ENCODE assay signal across 20 mouse cellular contexts in the genomic region with DNA sequence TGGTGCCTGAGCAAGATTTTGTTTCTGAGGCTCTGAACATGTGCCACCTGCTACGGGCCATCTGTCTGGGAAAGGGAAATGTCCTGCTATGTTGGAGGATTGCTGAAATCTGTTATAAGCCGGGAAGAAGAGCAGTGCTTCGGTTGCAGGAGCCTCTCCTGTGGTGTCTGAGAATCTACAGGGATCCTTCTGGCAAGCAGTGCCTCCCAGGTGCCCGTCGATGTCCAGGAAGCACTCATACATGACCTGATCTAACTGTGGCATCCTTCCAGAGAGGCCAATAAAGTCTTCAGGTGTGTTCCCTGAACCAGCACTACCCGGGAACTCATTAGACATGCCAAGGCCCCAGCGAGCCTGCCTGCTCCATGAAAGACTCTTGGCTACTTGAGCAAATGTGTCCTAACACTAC. TPM values are rescaled to one million over a fixed set of nuclear protein-coding genes. Genes with fewer than 3 reads are reported as not detected.
DNase-seq lines count a peak whose midpoint lies in the region; ATAC-seq and TF ChIP-seq lines count a peak whose summit lies in the region.
"Had no signal": no experiment of that assay in that cellular context is flagged by ENCODE, and none has a peak within 500 bp of the region (broad histone marks: within the 10 kb centered on the region; RNA-seq: fewer than 3 reads in every experiment).

No protein-coding gene starts in this region.

- ATAC-seq in hindbrain, embryonic 16.5 days = peak; percentile 9; the same call in 1 of the 2 replicates
- ATAC-seq in hindbrain, embryonic 11.5 days (ENCODE audit: low FRiP score) = no peak
- ATAC-seq in midbrain, embryonic 16.5 days = no peak
- ATAC-seq: forebrain, embryonic 15.5 days; inflammation-experienced regulatory T-cells, adult 6 months; liver, embryonic 12.5 days had no signal

- TF ChIP-seq POLR2A in cerebellum, adult 2 months (IDR thresholded peaks at IDR 0.05; ENCODE audit: borderline replicate concordance, insufficient read depth, low read length) = no peak

- H3K27ac ChIP-seq in hindbrain, embryonic 16.5 days (ENCODE audit: low read depth, low read length) = no peak overlapping the region
- H3K27ac ChIP-seq in hindbrain, embryonic 11.5 days (ENCODE audit: low read depth, low read length) = no peak overlapping the region
- no peak overlapping the region for H3K27ac ChIP-seq in cerebellum, adult 2 months (ENCODE audit: insufficient read depth, low read length)
- H3K27ac ChIP-seq in layer of hippocampus, adult 2 months = no peak overlapping the region
- H3K27ac ChIP-seq in midbrain, embryonic 16.5 days (ENCODE audit: low read length) = no peak overlapping the region
- H3K27ac ChIP-seq: forebrain, embryonic 15.5 days; heart, adult 2 months; heart, embryonic 15.5 days; hindbrain, embryonic 10.5 days; liver, embryonic 12.5 days; stomach, embryonic 15.5 days had no signal

- peaks cover 5% of the 10 kb centered on the region; the same call in 1 of the 2 replicates for H3K36me3 ChIP-seq in hindbrain, embryonic 16.5 days (ENCODE audit: control insufficient read depth, insufficient read depth, low read length)
- no peaks in the 10 kb centered on the region; the same call in 1 of the 2 replicates for H3K36me3 ChIP-seq in hindbrain, embryonic 11.5 days (ENCODE audit: control insufficient read depth, insufficient read depth, low read length)
- H3K36me3 ChIP-seq in midbrain, embryonic 16.5 days (ENCODE audit: control insufficient read depth, insufficient read depth, low read length) = no peaks in the 10 kb centered on the region
- H3K36me3 ChIP-seq: forebrain, embryonic 15.5 days had no signal

- 82% methylated on average over 7 of the region's 7 CpGs for WGBS in hindbrain, embryonic 16.5 days
- 88% methylated on average over 7 of the region's 7 CpGs for WGBS in hindbrain, embryonic 11.5 days
- WGBS in cerebellum, adult 2 months = 13% methylated on average over 7 of the region's 7 CpGs
- 93% methylated on average over 7 of the region's 7 CpGs for whole genome bisulfite sequencing in midbrain, embryonic 16.5 days

- H3K4me3 ChIP-seq in hindbrain, embryonic 16.5 days (ENCODE audit: low read length) = no peak overlapping the region
- H3K4me3 ChIP-seq in hindbrain, embryonic 11.5 days (ENCODE audit: low read depth, low read length) = no peak overlapping the region
- H3K4me3 ChIP-seq in cerebellum, adult 2 months (replicated peaks; ENCODE audit: insufficient read depth, low read depth, low read length) = no peak overlapping the region
- H3K4me3 ChIP-seq in layer of hippocampus, adult 2 months = no peak overlapping the region
- no peak overlapping the region for H3K4me3 ChIP-seq in midbrain, embryonic 16.5 days (ENCODE audit: low read depth, low read length)
- H3K4me3 ChIP-seq: erythroblast, embryonic 14.5 days; forebrain, embryonic 15.5 days; heart, adult 2 months; heart, embryonic 15.5 days; hindbrain, embryonic 10.5 days; liver, embryonic 12.5 days; stomach, embryonic 15.5 days had no signal

- H3K27me3 ChIP-seq in hindbrain, embryonic 16.5 days (replicated peaks; ENCODE audit: control insufficient read depth, insufficient read depth, low read length) = no peaks in the 10 kb centered on the region
- H3K27me3 ChIP-seq in hindbrain, embryonic 11.5 days (ENCODE audit: control insufficient read depth, insufficient read depth, low read length) = no peaks in the 10 kb centered on the region
- H3K27me3 ChIP-seq in cerebellum, adult 2 months (ENCODE audit: control insufficient read depth, insufficient read depth, low read length) = no peaks in the 10 kb centered on the region
- H3K27me3 ChIP-seq in midbrain, embryonic 16.5 days (ENCODE audit: control insufficient read depth, insufficient read depth, low read depth, low read length) = no peaks in the 10 kb centered on the region
- H3K27me3 ChIP-seq: forebrain, embryonic 15.5 days; heart, embryonic 15.5 days; liver, embryonic 12.5 days; stomach, embryonic 15.5 days had no signal

- no peak for DNase-seq in hindbrain, embryonic 11.5 days (ENCODE audit: low spot score)
- peak; percentile 50 to 69 for DNase-seq in layer of hippocampus, adult 18-20 months (ENCODE audit: low spot score in 2 of 2)
- no peak for DNase-seq in layer of hippocampus, postnatal 10 days (ENCODE audit: low spot score in 2 of 2)
- DNase-seq in cerebellum, adult 2 months = peak; percentile 78 to 85
- peak; percentile 54 to 69 for DNase-seq in layer of hippocampus, adult 2 months (ENCODE audit: low spot score in 2 of 2)
- DNase-seq in yolk sac, embryonic 10.5 days (ENCODE audit: low spot score) = no peak
- DNase-seq: adrenal gland, adult 2 months; heart, adult 2 months; right cerebral cortex, adult 18-20 months; spleen, adult 18-20 months had no signal

- H3K4me2 ChIP-seq in hindbrain, embryonic 16.5 days (ENCODE audit: low read length) = no peak overlapping the region
- H3K4me2 ChIP-seq in hindbrain, embryonic 11.5 days (replicated peaks; ENCODE audit: low read depth, low read length) = no peak overlapping the region
- no peak overlapping the region for H3K4me2 ChIP-seq in midbrain, embryonic 16.5 days (ENCODE audit: low read length)
- H3K4me2 ChIP-seq: forebrain, embryonic 15.5 days; heart, embryonic 15.5 days; liver, embryonic 12.5 days; stomach, embryonic 15.5 days had no signal

- TF ChIP-seq CTCF in cerebellum, adult 2 months (IDR thresholded peaks at IDR 0.05; ENCODE audit: borderline replicate concordance, insufficient read depth, low read depth, low read length) = no peak
- TF ChIP-seq CTCF in layer of hippocampus, adult 2 months (conservative IDR thresholded peaks at IDR 0.05) = no peak

- peaks cover 6% of the 10 kb centered on the region; the same call in 1 of the 2 replicates for H3K4me1 ChIP-seq in hindbrain, embryonic 16.5 days (ENCODE audit: control insufficient read depth, insufficient read depth, low read depth, low read length)
- no peaks in the 10 kb centered on the region for H3K4me1 ChIP-seq in hindbrain, embryonic 11.5 days (replicated peaks; ENCODE audit: control insufficient read depth, insufficient read depth, low read length)
- H3K4me1 ChIP-seq in cerebellum, adult 2 months (ENCODE audit: control insufficient read depth, insufficient read depth, low read length) = peaks cover 21% of the 10 kb centered on the region
- no peaks in the 10 kb centered on the region for H3K4me1 ChIP-seq in midbrain, embryonic 16.5 days (ENCODE audit: control insufficient read depth, insufficient read depth, low read length)
- H3K4me1 ChIP-seq: forebrain, embryonic 15.5 days; liver, embryonic 12.5 days; stomach, embryonic 15.5 days had no signal

- no peak overlapping the region; the same call in 1 of the 2 replicates for H3K9ac ChIP-seq in hindbrain, embryonic 16.5 days (ENCODE audit: low read depth, low read length)
- H3K9ac ChIP-seq in hindbrain, embryonic 11.5 days (ENCODE audit: low read depth, low read length) = no peak overlapping the region
- H3K9ac ChIP-seq in midbrain, embryonic 16.5 days (ENCODE audit: low read depth, low read length) = no peak overlapping the region
- H3K9ac ChIP-seq: forebrain, embryonic 15.5 days; heart, embryonic 15.5 days; liver, embryonic 12.5 days; stomach, embryonic 15.5 days had no signal

- no peaks in the 10 kb centered on the region for H3K9me3 ChIP-seq in hindbrain, embryonic 16.5 days (ENCODE audit: control insufficient read depth, low read length)
- no peaks in the 10 kb centered on the region for H3K9me3 ChIP-seq in hindbrain, embryonic 11.5 days (ENCODE audit: control insufficient read depth, low read length)
- H3K9me3 ChIP-seq in midbrain, embryonic 16.5 days (replicated peaks; ENCODE audit: control insufficient read depth, low read length, poor library complexity, severe bottlenecking) = no peaks in the 10 kb centered on the region
- H3K9me3 ChIP-seq: forebrain, embryonic 15.5 days; heart, embryonic 15.5 days; hindbrain, embryonic 10.5 days; liver, embryonic 12.5 days; stomach, embryonic 15.5 days had no signal

RNA-seq across cellular contexts. Expression of a gene that starts 33.7 kb away (rescaled TPM):
- polyA plus RNA-seq in hindbrain, embryonic 16.5 days (2015; fragmentation: Nextera tagmentation; extraction: Ambion mirVana) = 12.8 and 15.4 TPM in 2 replicates
- polyA plus RNA-seq in hindbrain, embryonic 11.5 days (2014; fragmentation: Nextera tagmentation; extraction: Ambion mirVana) = 11.3 and 13.1 TPM in 2 replicates
- total RNA-seq in layer of hippocampus, adult 18-20 months (2021) = 1 to 10 TPM; 2.5 to 3.5 TPM
- 1 to 10 TPM; 5.0 to 5.2 TPM for total RNA-seq in layer of hippocampus, postnatal 10 days (2021)
- 2.3 and 3.4 TPM in 2 replicates for polyA plus RNA-seq in cerebellum, adult 2 months (2012; rRNA removed)
- 1 to 10 TPM; 3.0 to 3.8 TPM for total RNA-seq in layer of hippocampus, adult 2 months (2021)
- polyA plus RNA-seq in midbrain, embryonic 16.5 days (2015; fragmentation: Nextera tagmentation; extraction: Ambion mirVana) = 12.0 and 14.4 TPM in 2 replicates
- total RNA-seq: CH12.LX had no signal

Comparison
In these comparisons a context has a peak if more than half of its experiments do, and no peak if none do; other contexts are left out.
1. DNase-seq: peak in layer of hippocampus, adult 18-20 months (2 of 2), cerebellum, adult 2 months (2 of 2) and layer of hippocampus, adult 2 months (2 of 2); none in hindbrain, embryonic 11.5 days (single experiment), layer of hippocampus, postnatal 10 days (0 of 2) and yolk sac, embryonic 10.5 days (single experiment).